Mouse (Mus musculus): ENCODE data around the gene Pla1a. TPM values are rescaled to one million over a fixed set of nuclear protein-coding genes. Genes with fewer than 3 reads are reported as not detected.

Pla1a gene
- polyA plus RNA-seq, 1 experiment: not detected

GRCm38 (mm10) chr16:38459990-38460389 is 27.0 kb upstream of the Pla1a start:
- Histone ChIP-seq H3K27me3 (replicated peaks) (peaks cover 11% of the 10 kb centered on the region), H3K4me3 (replicated peaks) (no peak overlapping the region), H3K9me3 (no peaks in the 10 kb centered on the region), H3K4me1 (peaks cover 36% of the 10 kb centered on the region), H3K36me3 (replicated peaks; ENCODE audit: low read length) (no peaks in the 10 kb centered on the region)
- no peak for TF ChIP-seq FLI1 (IDR thresholded peaks at IDR 0.05; ENCODE audit: low read length)
- TF ChIP-seq GATA1 (IDR thresholded peaks at IDR 0.05; ENCODE audit: borderline replicate concordance, low read length): no peak

- H3K4me3 ChIP-seq (replicated peaks): no peak overlapping the region
- TF ChIP-seq FLI1 (IDR thresholded peaks at IDR 0.05; ENCODE audit: low read length) (no peak), GATA1 (IDR thresholded peaks at IDR 0.05; ENCODE audit: borderline replicate concordance, low read length) (no peak)
Measured at GRCm38 (mm10) chr16:38458600-38459280, 25.8 kb upstream of the Pla1a start.

GRCm38 (mm10) chr16:38456812-38457567 is 24.0 kb upstream of the Pla1a start:
- peaks cover 49% of the 10 kb centered on the region for H3K4me1 ChIP-seq
- no peaks in the 10 kb centered on the region for H3K9me3 ChIP-seq
- no peaks in the 10 kb centered on the region for H3K36me3 ChIP-seq (replicated peaks; ENCODE audit: low read length)
- no peak for TF ChIP-seq GATA1 (IDR thresholded peaks at IDR 0.05; ENCODE audit: borderline replicate concordance, low read length)
- TF ChIP-seq FLI1 (IDR thresholded peaks at IDR 0.05; ENCODE audit: low read length): no peak
- peak overlapping the region; percentile 57 for H3K4me3 ChIP-seq (replicated peaks)
- H3K27me3 ChIP-seq (replicated peaks): peaks cover under 1% of the 10 kb centered on the region

More at GRCm38 (mm10) chr16:38458600-38459280, 25.8 kb upstream of the Pla1a start:
- peaks cover 10% of the 10 kb centered on the region for H3K27me3 ChIP-seq (replicated peaks)
- H3K36me3 ChIP-seq (replicated peaks; ENCODE audit: low read length): no peaks in the 10 kb centered on the region
- no peaks in the 10 kb centered on the region for H3K9me3 ChIP-seq
- H3K4me1 ChIP-seq: peaks cover 46% of the 10 kb centered on the region

DNA sequence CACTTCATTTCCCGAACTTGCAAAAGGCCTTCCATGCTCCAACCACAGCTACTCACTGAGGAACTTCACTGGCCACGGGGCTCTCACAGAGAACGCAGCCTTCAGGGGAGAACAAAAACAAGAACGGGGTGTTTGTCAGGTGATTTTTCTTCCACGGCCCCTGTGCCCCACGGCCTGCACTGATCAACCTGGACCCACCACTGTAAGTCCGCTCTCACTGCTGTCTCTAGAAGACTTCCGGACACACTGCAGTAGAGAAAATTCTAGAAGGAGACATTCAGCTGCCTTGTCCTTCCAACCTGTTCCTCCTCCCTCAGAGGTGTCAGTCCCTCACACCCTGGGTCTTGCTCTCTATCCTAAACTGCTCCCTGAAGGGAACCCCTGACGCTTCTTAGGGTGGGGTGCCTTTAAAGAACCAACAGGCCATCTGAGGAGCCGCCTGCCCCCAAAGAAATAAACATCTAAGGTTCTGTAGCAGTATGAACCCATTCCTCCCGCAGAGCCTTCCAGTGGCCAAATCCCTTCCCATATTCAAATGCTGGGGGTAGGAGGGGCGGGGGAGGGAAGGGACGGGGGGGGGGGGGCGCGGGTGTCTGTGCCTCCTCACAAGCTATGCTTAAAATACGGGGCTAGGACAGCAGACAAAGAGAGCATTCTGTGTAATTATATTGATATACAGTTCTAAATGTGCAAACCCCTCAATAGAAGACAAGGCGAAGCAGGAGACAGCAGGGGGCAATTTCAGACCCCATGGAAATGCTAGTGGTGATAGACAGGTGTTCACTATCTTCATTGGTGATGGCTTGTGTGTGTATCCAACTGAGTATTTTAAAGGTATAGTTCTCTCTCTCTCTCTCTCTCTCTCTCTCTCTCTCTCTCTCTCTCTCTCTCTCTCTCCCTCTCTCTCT is 22.8 kb upstream of the Pla1a start, which contains the start of gene Cd80:
Gene Cd80 (plus strand): TSS at position 51 of the 908 bp plus-strand sequence.
- Histone ChIP-seq H3K4me1 (peaks cover 55% of the 10 kb centered on the region), H3K4me3 (replicated peaks) (no peak within 1 kb of the TSS), H3K27me3 (replicated peaks) (no peaks in the 10 kb centered on the region), H3K36me3 (replicated peaks; ENCODE audit: low read length) (peaks cover 6% of the 10 kb centered on the region), H3K9me3 (no peaks in the 10 kb centered on the region)
- TF ChIP-seq GATA1 (IDR thresholded peaks at IDR 0.05; ENCODE audit: borderline replicate concordance, low read length) (no peak), FLI1 (IDR thresholded peaks at IDR 0.05; ENCODE audit: low read length) (no peak)

- Histone ChIP-seq H3K9me3 (no peaks in the 10 kb centered on the region), H3K27me3 (replicated peaks) (no peaks in the 10 kb centered on the region), H3K36me3 (replicated peaks; ENCODE audit: low read length) (peaks cover 17% of the 10 kb centered on the region), H3K4me3 (replicated peaks) (no peak overlapping the region), H3K4me1 (peaks cover 64% of the 10 kb centered on the region)
- no peak for TF ChIP-seq FLI1 (IDR thresholded peaks at IDR 0.05; ENCODE audit: low read length)
Measured at GRCm38 (mm10) chr16:38454533-38455254, 21.7 kb upstream of the Pla1a start.

DNA sequence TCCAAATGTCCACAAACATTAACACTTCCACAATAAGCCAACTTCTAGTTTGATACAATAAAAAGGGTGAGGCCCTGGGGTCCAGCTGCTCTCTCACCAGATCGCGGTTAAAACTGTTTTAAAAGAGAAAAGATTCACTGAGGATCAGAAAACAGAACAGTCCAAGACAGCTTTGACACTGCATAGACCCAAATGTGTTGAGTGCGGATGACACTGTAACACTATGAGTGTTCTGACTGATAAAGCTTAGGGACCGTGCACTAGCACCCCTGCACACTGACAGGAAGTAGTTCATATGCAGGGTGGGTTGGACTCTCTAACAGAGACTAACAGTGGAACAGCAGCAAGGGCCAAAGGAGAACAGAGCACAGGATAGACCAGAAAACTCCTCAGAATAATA is 21.0 kb upstream of the Pla1a start:
- H3K9me3 ChIP-seq: no peaks in the 10 kb centered on the region
- peaks cover 67% of the 10 kb centered on the region for H3K4me1 ChIP-seq
- TF ChIP-seq GATA1 (IDR thresholded peaks at IDR 0.05; ENCODE audit: borderline replicate concordance, low read length) (no peak), FLI1 (IDR thresholded peaks at IDR 0.05; ENCODE audit: low read length) (no peak)
- H3K36me3 ChIP-seq (replicated peaks; ENCODE audit: low read length): peaks cover 25% of the 10 kb centered on the region
- peak overlapping the region; percentile 50 for H3K4me3 ChIP-seq (replicated peaks)
- no peaks in the 10 kb centered on the region for H3K27me3 ChIP-seq (replicated peaks)

DNA sequence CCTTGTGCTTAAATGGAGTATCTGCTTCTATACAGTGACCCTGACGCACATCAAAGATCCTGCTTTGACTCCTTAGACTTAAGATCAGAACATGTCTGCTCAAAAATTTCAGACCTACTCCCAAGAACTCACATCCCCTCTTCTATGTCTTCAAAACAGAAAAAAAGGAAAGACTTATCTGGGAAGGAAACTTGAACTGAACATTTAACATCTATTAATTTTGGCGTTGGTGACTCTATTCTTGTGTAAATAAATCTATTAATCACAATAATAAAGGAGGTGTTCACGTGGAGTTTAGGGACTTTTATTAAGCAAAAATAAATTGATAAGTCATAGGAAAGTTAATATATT is 20.2 kb upstream of the Pla1a start:
- TF ChIP-seq FLI1 (IDR thresholded peaks at IDR 0.05; ENCODE audit: low read length) (no peak), GATA1 (IDR thresholded peaks at IDR 0.05; ENCODE audit: borderline replicate concordance, low read length) (no peak)
- peak overlapping the region; percentile 97 for H3K4me3 ChIP-seq (replicated peaks)
- H3K27me3 ChIP-seq (replicated peaks): no peaks in the 10 kb centered on the region
- peaks cover 69% of the 10 kb centered on the region for H3K4me1 ChIP-seq
- H3K36me3 ChIP-seq (replicated peaks; ENCODE audit: low read length): peaks cover 32% of the 10 kb centered on the region
- H3K9me3 ChIP-seq: no peaks in the 10 kb centered on the region

DNA sequence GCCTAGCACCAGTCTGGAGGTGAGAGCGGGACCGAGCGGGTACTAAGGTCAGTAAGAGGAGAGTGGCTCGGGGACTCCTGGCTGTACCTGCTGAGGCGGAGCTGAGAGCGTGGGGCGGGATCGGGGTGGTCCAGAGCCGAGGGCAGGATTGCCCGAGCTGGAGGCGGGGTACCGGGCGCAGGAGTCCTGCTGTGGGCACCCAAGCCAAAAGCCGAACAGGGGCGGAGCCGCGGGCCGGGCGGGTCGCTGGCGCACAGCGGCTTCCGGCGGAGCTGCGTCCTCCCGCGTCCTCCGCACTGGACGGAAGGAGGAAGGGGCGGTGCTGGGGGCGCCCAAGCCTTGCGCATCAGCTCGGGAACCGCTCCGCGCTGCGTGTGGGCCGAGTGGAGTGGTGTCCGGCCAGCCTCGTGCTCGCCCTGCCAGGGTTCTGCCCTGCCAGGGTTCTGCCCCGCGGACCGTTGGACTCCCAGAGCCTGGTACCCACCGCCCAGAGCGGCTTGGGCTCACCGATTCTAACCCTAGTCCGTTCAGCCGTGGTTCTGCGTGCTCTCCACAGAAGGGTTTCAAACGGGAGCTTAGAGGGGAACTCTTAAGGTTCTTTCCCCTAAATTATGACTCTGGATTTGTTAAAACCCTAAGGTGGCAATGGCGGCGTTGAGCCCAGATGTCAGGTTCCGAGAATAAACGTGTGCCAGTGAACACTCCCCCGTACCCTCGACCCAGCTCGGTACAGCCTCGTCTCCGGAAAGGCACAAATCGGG is 19.7 kb upstream of the Pla1a start, which contains the start of gene Adprh:
Gene Adprh (minus strand): TSS at position 262 of the 761 bp plus-strand sequence.
- TF ChIP-seq FLI1 (IDR thresholded peaks at IDR 0.05; ENCODE audit: low read length): 0 out of 2 replicates have a peak, but pooled peaks have one; percentile 12
- TF ChIP-seq GATA1 (IDR thresholded peaks at IDR 0.05; ENCODE audit: borderline replicate concordance, low read length): no peak
- Histone ChIP-seq H3K36me3 (replicated peaks; ENCODE audit: low read length) (peaks cover 38% of the 10 kb centered on the region), H3K4me3 (replicated peaks) (peak within 1 kb of the TSS; percentile 97), H3K9me3 (no peaks in the 10 kb centered on the region), H3K4me1 (peaks cover 71% of the 10 kb centered on the region), H3K27me3 (replicated peaks) (no peaks in the 10 kb centered on the region)
